Mouse (Mus musculus): ENCODE measurements around the gene Dtx2.

- TF ChIP-seq POLR2A (IDR thresholded peaks at IDR 0.05; ENCODE audit: low read depth, low read length) (no peak), CTCF (IDR thresholded peaks at IDR 0.05; ENCODE audit: extremely low read depth, insufficient read depth, insufficient read length, insufficient replicate concordance) (no peak)
Measured at GRCm38 (mm10) chr5:136016014-136016876, 21.6 kb downstream of the Dtx2 start.

All from spleen, adult 2 months (tissue).